Mouse (Mus musculus): ENCODE measurements around the gene Ryr3. TPM values are rescaled to one million over a fixed set of nuclear protein-coding genes. Genes with fewer than 3 reads are reported as not detected.

Ryr3 gene
- polyA plus RNA-seq, 1 experiment from 2014 or later = 2.1 TPM

DNA sequence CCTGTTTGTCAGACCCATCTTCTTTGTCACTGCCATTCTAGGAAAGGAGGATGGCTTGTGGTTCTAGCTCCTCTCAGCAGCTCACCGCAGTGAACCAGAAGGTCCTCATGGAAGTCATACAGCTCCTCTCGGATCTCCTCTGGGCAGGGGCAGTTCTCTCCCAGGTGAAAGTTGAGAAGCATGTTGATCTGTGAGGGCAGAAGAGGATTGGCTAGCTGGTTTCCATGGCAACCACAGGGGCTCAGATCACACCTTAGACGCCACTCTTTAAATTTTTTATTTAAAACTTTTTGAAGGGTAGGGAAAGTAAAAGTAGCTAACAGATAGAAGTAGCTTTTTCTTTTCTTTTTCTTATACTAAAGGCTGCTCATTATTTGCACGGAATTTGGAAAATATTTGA lies 390.3 kb downstream of the Ryr3 start:
- Histone ChIP-seq H3K4me1 (replicated peaks; ENCODE audit: control insufficient read depth, insufficient read depth) (no peaks in the 10 kb centered on the region), H3K4me3 (ENCODE audit: low read depth, low read length) (no peak overlapping the region), H3K27me3 (ENCODE audit: control insufficient read depth, insufficient read depth, low read length) (no peaks in the 10 kb centered on the region), H3K9me3 (ENCODE audit: control insufficient read depth, low read length) (no peaks in the 10 kb centered on the region), H3K36me3 (ENCODE audit: control insufficient read depth, insufficient read depth, low read length) (no peaks in the 10 kb centered on the region), H3K9ac (ENCODE audit: low read length) (no peak overlapping the region), H3K4me2 (replicated peaks; ENCODE audit: low read depth) (no peak overlapping the region), H3K27ac (replicated peaks) (no peak overlapping the region)
- 25% methylated on average over 4 of the region's 4 CpGs for WGBS
- no peak for DNase-seq (ENCODE audit: low spot score)
- TF ChIP-seq CTCF (IDR thresholded peaks at IDR 0.05; ENCODE audit: low read depth) = no peak
- TF ChIP-seq EP300 (optimal IDR thresholded peaks at IDR 0.05) = no peak
- no peak for ATAC-seq (ENCODE audit: low FRiP score, low TSS enrichment)

DNA sequence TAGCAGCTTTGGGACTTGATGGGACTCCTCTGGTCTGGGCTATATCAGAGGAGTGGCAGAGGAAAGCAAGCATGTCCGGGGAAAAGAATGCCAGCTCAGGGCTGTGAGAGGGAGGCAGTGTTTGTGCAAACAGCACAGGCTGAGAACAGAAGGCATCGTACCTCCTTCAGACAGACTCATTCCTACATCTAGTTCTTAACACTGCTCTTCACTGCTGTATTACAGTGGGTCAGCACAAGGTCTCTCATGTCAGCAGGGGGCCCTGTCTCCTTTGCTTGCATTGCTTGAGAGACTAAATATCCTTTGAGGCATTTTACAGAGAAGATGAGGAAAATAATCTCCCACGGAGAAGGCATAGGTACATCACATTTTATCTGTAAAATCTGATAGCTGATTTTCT lies 394.2 kb downstream of the Ryr3 start:
- Histone ChIP-seq H3K27ac (replicated peaks) (no peak overlapping the region), H3K9ac (ENCODE audit: low read length) (no peak overlapping the region), H3K27me3 (ENCODE audit: control insufficient read depth, insufficient read depth, low read length) (no peaks in the 10 kb centered on the region), H3K9me3 (ENCODE audit: control insufficient read depth, low read length) (no peaks in the 10 kb centered on the region), H3K4me1 (replicated peaks; ENCODE audit: control insufficient read depth, insufficient read depth) (no peaks in the 10 kb centered on the region), H3K36me3 (ENCODE audit: control insufficient read depth, insufficient read depth, low read length) (no peaks in the 10 kb centered on the region), H3K4me3 (ENCODE audit: low read depth, low read length) (no peak overlapping the region), H3K4me2 (replicated peaks; ENCODE audit: low read depth) (no peak overlapping the region)
- 29% methylated on average over 3 of the region's 3 CpGs for WGBS
- ATAC-seq (ENCODE audit: low FRiP score, low TSS enrichment) (no peak), DNase-seq (ENCODE audit: low spot score) (no peak)
- TF ChIP-seq EP300 (optimal IDR thresholded peaks at IDR 0.05) (no peak), CTCF (IDR thresholded peaks at IDR 0.05; ENCODE audit: low read depth) (peak; percentile 56)

DNA sequence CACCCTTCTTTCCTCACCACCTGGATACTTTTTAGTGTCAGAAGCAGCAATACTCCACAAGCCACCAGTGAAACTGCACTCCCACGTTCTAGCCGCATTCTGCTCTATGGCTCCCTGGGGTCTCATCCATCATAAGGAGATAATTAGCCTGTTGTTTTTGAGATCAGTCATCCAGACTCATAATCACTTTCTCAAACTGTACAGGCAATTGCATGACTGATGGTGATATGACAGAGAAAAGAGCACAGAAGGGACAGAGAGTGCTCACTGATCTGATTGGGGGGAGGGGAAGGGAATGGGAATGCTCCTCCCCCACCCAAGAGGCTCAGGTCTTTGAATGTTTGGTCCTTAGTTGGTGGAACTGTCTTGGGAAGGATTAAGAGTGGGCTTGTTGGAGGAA lies 397.8 kb downstream of the Ryr3 start:
- Histone ChIP-seq H3K4me1 (replicated peaks; ENCODE audit: control insufficient read depth, insufficient read depth) (no peaks in the 10 kb centered on the region), H3K9ac (ENCODE audit: low read length) (no peak overlapping the region), H3K4me2 (replicated peaks; ENCODE audit: low read depth) (no peak overlapping the region), H3K27ac (replicated peaks) (no peak overlapping the region), H3K27me3 (ENCODE audit: control insufficient read depth, insufficient read depth, low read length) (no peaks in the 10 kb centered on the region), H3K36me3 (ENCODE audit: control insufficient read depth, insufficient read depth, low read length) (no peaks in the 10 kb centered on the region), H3K9me3 (ENCODE audit: control insufficient read depth, low read length) (no peaks in the 10 kb centered on the region), H3K4me3 (ENCODE audit: low read depth, low read length) (no peak overlapping the region)
- no peak for DNase-seq (ENCODE audit: low spot score)
- ATAC-seq (ENCODE audit: low FRiP score, low TSS enrichment) = no peak
- TF ChIP-seq CTCF (IDR thresholded peaks at IDR 0.05; ENCODE audit: low read depth) (no peak), EP300 (optimal IDR thresholded peaks at IDR 0.05) (no peak)
- WGBS = 49% methylated on average over 2 of the region's 2 CpGs

DNA sequence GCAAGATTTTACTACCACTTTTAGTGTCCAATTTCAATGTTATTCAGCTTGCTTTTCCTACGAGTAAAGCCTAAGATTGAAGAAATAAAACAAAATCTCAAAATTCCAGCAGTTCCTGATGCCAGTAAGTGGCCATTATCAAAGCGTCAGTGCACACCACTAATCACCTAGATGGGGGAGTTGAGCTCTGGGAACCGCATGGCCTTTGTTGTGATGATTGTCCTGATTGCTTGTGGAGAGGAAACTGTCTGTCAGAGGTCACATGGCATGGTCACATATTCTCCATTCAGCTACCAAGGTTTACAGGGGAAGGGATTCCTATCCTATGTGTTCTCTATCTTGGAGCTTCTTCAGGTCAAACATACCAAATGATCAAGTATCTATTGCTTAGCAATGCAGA lies 399.9 kb downstream of the Ryr3 start:
- 53% methylated on average over 3 of the region's 3 CpGs for WGBS
- no peak for TF ChIP-seq EP300 (optimal IDR thresholded peaks at IDR 0.05)
- Histone ChIP-seq H3K4me2 (replicated peaks; ENCODE audit: low read depth) (no peak overlapping the region), H3K27me3 (ENCODE audit: control insufficient read depth, insufficient read depth, low read length) (no peaks in the 10 kb centered on the region), H3K27ac (replicated peaks) (no peak overlapping the region), H3K4me3 (ENCODE audit: low read depth, low read length) (no peak overlapping the region), H3K36me3 (ENCODE audit: control insufficient read depth, insufficient read depth, low read length) (no peaks in the 10 kb centered on the region), H3K9me3 (ENCODE audit: control insufficient read depth, low read length) (no peaks in the 10 kb centered on the region), H3K9ac (ENCODE audit: low read length) (no peak overlapping the region), H3K4me1 (replicated peaks; ENCODE audit: control insufficient read depth, insufficient read depth) (no peaks in the 10 kb centered on the region)
- DNase-seq (ENCODE audit: low spot score) (no peak), ATAC-seq (ENCODE audit: low FRiP score, low TSS enrichment) (no peak)

DNA sequence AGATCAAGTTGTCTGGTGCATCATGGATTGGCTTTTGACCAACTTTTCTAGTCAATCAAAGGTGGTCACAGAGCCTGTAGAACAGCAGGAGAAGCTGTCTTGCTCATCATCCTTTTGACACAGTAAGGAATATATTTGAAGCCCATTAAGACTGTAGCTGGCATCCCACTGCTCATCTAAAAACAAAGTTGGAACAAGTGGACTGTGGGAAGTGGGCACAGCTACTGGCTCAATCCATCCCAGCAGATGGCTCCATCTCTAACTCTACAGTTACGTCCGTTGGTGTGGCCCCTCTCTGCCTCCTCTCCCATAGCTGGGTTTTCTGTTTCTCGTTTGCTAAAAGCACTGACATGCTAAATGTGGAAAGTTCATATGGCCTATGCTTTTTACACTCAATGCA lies 400.9 kb downstream of the Ryr3 start:
- Histone ChIP-seq H3K4me3 (ENCODE audit: low read depth, low read length) (no peak overlapping the region), H3K9ac (ENCODE audit: low read length) (no peak overlapping the region), H3K4me2 (replicated peaks; ENCODE audit: low read depth) (no peak overlapping the region), H3K36me3 (ENCODE audit: control insufficient read depth, insufficient read depth, low read length) (no peaks in the 10 kb centered on the region), H3K4me1 (replicated peaks; ENCODE audit: control insufficient read depth, insufficient read depth) (no peaks in the 10 kb centered on the region), H3K9me3 (ENCODE audit: control insufficient read depth, low read length) (no peaks in the 10 kb centered on the region), H3K27ac (replicated peaks) (no peak overlapping the region), H3K27me3 (ENCODE audit: control insufficient read depth, insufficient read depth, low read length) (no peaks in the 10 kb centered on the region)
- 81% methylated on average over 3 of the region's 3 CpGs for WGBS
- ATAC-seq (ENCODE audit: low FRiP score, low TSS enrichment) (no peak), DNase-seq (ENCODE audit: low spot score) (no peak)
- no peak for TF ChIP-seq CTCF (IDR thresholded peaks at IDR 0.05; ENCODE audit: low read depth)
- no peak for TF ChIP-seq EP300 (optimal IDR thresholded peaks at IDR 0.05)

DNA sequence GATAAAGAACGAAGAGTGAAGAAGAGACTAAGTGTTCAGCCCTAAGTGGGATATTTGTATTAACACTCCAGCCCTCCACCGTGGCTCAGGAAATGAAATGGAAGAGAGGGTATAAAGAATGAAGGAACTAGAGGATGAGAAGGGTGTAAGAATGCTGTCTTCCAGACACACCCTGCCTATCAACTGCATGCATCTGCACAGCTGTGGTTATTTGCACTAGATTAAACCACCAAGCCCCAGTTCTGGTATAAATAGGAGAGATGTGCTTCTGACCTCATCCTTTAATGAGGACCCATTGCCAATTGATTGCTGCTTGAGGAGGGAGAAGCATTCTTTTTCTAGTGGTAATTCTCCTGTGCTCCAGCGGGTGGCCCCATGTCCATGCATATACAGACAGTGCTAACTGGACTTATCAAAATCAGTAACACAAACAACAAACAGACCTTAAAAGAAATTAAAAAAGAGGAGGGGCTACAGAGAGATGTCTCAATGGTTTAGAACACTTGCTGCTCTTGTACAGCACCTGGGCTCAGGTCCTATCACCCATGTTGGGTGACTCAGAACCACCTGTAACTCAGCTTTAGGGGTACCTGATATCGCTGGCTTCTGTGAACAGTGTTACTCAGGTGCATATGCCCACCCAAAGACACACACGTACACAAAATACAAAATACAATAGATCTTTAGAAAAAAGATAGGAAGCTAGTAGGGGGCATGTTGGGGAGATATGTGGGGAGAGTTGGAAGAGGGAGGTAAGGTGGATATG lies 404.1 kb downstream of the Ryr3 start:
- H3K27ac ChIP-seq (replicated peaks) = no peak overlapping the region
- no peak overlapping the region for H3K4me3 ChIP-seq (ENCODE audit: low read depth, low read length)
- H3K9ac ChIP-seq (ENCODE audit: low read length) = no peak overlapping the region
- H3K36me3 ChIP-seq (ENCODE audit: control insufficient read depth, insufficient read depth, low read length) = no peaks in the 10 kb centered on the region
- ATAC-seq (ENCODE audit: low FRiP score, low TSS enrichment) (no peak), DNase-seq (ENCODE audit: low spot score) (no peak)
- no peaks in the 10 kb centered on the region for H3K4me1 ChIP-seq (replicated peaks; ENCODE audit: control insufficient read depth, insufficient read depth)
- H3K9me3 ChIP-seq (ENCODE audit: control insufficient read depth, low read length) = no peaks in the 10 kb centered on the region
- H3K27me3 ChIP-seq (ENCODE audit: control insufficient read depth, insufficient read depth, low read length) = no peaks in the 10 kb centered on the region
- no peak overlapping the region for H3K4me2 ChIP-seq (replicated peaks; ENCODE audit: low read depth)
- 74% methylated on average over 5 of the region's 5 CpGs for WGBS
- TF ChIP-seq EP300 (optimal IDR thresholded peaks at IDR 0.05) (no peak), CTCF (IDR thresholded peaks at IDR 0.05; ENCODE audit: low read depth) (peak; percentile 63)
